In the genomic region with DNA sequence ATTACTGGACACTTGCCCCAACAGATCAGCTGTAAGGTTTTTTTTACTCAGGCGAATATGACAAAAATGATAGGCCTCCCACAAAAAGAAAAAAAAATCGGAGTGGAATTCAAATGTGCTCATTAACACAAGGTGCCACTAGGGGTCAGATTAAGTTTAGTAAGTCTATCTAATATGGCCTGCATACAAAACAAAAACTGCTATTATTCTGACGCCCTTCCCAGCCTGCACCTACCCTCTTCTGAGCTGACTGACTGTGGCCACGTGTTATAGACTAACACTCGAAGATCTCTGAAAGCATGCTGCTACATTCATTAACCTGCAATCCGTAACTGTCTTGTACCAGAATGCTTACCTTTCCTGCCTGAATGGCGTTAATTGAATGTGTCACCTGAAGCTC, we compare ENCODE assay signal across 9 mouse cellular contexts.
DNase-seq lines count a peak whose midpoint lies in the region; ATAC-seq and TF ChIP-seq lines count a peak whose summit lies in the region.
"Had no signal": no experiment of that assay in that cellular context is flagged by ENCODE, and none has a peak within 500 bp of the region (broad histone marks: within the 10 kb centered on the region; RNA-seq: fewer than 3 reads in every experiment).

No protein-coding gene starts in this region.

- peak; percentile 54; the same call in 1 of the 2 replicates for ATAC-seq in forebrain, embryonic 12.5 days (ENCODE audit: low FRiP score)
- peak; percentile 71 for ATAC-seq in stomach, postnatal 0 days (ENCODE audit: low FRiP score, low TSS enrichment)

- H3K4me3 ChIP-seq in forebrain, embryonic 12.5 days (replicated peaks), result no peak overlapping the region
- H3K4me3 ChIP-seq in forebrain, embryonic 10.5 days, result no peak overlapping the region
- no peak overlapping the region for H3K4me3 ChIP-seq in stomach, postnatal 0 days (ENCODE audit: low read depth, low read length)
- H3K4me3 ChIP-seq: heart, embryonic 15.5 days had no signal

- no peaks in the 10 kb centered on the region for H3K36me3 ChIP-seq in forebrain, embryonic 12.5 days (replicated peaks)
- H3K36me3 ChIP-seq in forebrain, embryonic 10.5 days (replicated peaks), result no peaks in the 10 kb centered on the region
- H3K36me3 ChIP-seq in stomach, postnatal 0 days (ENCODE audit: control insufficient read depth, insufficient read depth, low read length), result no peaks in the 10 kb centered on the region
- H3K36me3 ChIP-seq: heart, embryonic 15.5 days had no signal

- no peak overlapping the region for H3K4me2 ChIP-seq in forebrain, embryonic 12.5 days
- H3K4me2 ChIP-seq in stomach, postnatal 0 days (replicated peaks; ENCODE audit: low read depth), result no peak overlapping the region
- H3K4me2 ChIP-seq: heart, embryonic 15.5 days had no signal

- no peaks in the 10 kb centered on the region for H3K27me3 ChIP-seq in forebrain, embryonic 12.5 days
- no peaks in the 10 kb centered on the region for H3K27me3 ChIP-seq in forebrain, embryonic 10.5 days (ENCODE audit: poor library complexity, severe bottlenecking)
- no peaks in the 10 kb centered on the region for H3K27me3 ChIP-seq in stomach, postnatal 0 days (ENCODE audit: control insufficient read depth, insufficient read depth, low read length)
- H3K27me3 ChIP-seq: heart, embryonic 15.5 days had no signal

- H3K4me1 ChIP-seq in forebrain, embryonic 12.5 days, result no peaks in the 10 kb centered on the region
- H3K4me1 ChIP-seq in forebrain, embryonic 10.5 days, result no peaks in the 10 kb centered on the region
- no peaks in the 10 kb centered on the region for H3K4me1 ChIP-seq in stomach, postnatal 0 days (replicated peaks; ENCODE audit: control insufficient read depth, insufficient read depth)

- H3K27ac ChIP-seq in forebrain, embryonic 12.5 days, result no peak overlapping the region
- H3K27ac ChIP-seq in forebrain, embryonic 10.5 days, result no peak overlapping the region
- no peak overlapping the region for H3K27ac ChIP-seq in stomach, postnatal 0 days (replicated peaks)
- H3K27ac ChIP-seq: heart, embryonic 15.5 days had no signal

- WGBS in forebrain, embryonic 12.5 days, result 55% methylated on average over 7 of the region's 7 CpGs
- 60% methylated on average over 7 of the region's 7 CpGs for WGBS in forebrain, embryonic 10.5 days
- 32% methylated on average over 7 of the region's 7 CpGs for WGBS in stomach, postnatal 0 days

- H3K9ac ChIP-seq in forebrain, embryonic 12.5 days, result no peak overlapping the region
- no peak overlapping the region for H3K9ac ChIP-seq in stomach, postnatal 0 days (ENCODE audit: low read length)
- H3K9ac ChIP-seq: heart, embryonic 15.5 days had no signal

- TF ChIP-seq CTCF in stomach, postnatal 0 days (IDR thresholded peaks at IDR 0.05; ENCODE audit: low read depth), result peak; percentile 70

- DNase-seq in forebrain, embryonic 10.5 days (ENCODE audit: extremely low spot score, low spot score), result no peak
- DNase-seq in 3134 (ENCODE audit: extremely low read depth, insufficient read length, low spot score), result peak; percentile 15
- DNase-seq in R1 (ENCODE audit: low read depth, low spot score), result peak; percentile 21
- peak; percentile 16 for DNase-seq in kidney, postnatal 10 days
- peak; percentile 24 for DNase-seq in stomach, postnatal 0 days (ENCODE audit: low spot score)
- no peak for DNase-seq in left cerebral cortex, adult 11 months (ENCODE audit: low spot score)
- no peak for DNase-seq in gastrocnemius, adult 8-10 months (ENCODE audit: low spot score in 2 of 2)

- no peak for TF ChIP-seq EP300 in stomach, postnatal 0 days (optimal IDR thresholded peaks at IDR 0.05)

- H3K9me3 ChIP-seq in forebrain, embryonic 12.5 days, result no peaks in the 10 kb centered on the region
- no peaks in the 10 kb centered on the region for H3K9me3 ChIP-seq in forebrain, embryonic 10.5 days
- H3K9me3 ChIP-seq in stomach, postnatal 0 days (ENCODE audit: control insufficient read depth, low read length), result no peaks in the 10 kb centered on the region
- H3K9me3 ChIP-seq: heart, embryonic 15.5 days had no signal

Comparison
In these comparisons a context has a peak if more than half of its experiments do, and no peak if none do; other contexts are left out.
1. DNase-seq: peak in 3134 (single experiment), R1 (single experiment), kidney, postnatal 10 days (single experiment) and stomach, postnatal 0 days (single experiment); none in forebrain, embryonic 10.5 days (single experiment), left cerebral cortex, adult 11 months (single experiment) and gastrocnemius, adult 8-10 months (0 of 2).